Mouse (Mus musculus) mature B cell (primary cell): ENCODE data around the gene E2f3.

Experiments used
- in situ Hi-C: fragments of 300-500 bp; cut with MboI; formaldehyde crosslinking; loops from 2 replicates; pipeline ENCODE4 v1.14.3; 2019

Gene E2f3

DNA sequence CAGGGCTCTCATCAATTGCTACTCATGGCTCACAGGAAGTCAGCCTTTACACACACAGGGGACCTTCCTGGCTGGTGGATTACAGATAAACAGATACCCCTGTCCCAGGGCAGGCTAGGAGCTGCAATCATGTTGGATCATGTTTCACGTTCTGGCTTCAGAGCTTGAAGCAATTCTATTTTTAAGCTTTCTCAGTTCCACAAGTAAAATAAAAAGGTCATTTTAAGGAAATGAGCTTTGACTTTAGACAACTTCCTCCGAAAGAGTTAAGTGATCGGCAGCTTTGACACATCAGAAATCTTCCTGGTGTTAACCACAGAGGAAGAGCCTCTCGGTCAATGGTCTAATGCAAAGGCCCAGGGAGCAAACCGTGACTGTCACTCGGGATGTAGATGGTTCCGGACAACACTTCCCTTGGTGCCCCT, 6.7 kb downstream of the E2f3 start:
- in situ Hi-C loops, result no loop called here

DNA sequence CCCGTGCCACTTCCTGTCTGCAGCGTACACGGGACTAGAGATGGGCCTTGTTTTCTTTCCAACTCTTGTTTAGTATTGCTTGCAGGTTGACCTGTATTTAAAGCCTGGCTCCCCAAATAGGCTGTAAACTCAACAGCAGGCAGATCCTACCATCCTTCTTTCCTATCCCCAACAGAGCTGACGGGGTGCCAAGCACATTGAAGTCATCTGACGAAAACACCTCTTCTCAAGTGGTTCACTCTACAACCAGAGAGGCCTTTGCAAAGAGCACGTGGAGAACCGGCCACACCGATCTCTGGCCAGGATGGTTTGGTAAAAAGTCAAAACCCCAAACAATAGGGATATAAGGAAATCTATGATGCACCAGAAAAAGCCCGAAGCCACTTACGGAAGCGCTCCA, 8.5 kb downstream of the E2f3 start:
- in situ Hi-C loops, result no loop called here

DNA sequence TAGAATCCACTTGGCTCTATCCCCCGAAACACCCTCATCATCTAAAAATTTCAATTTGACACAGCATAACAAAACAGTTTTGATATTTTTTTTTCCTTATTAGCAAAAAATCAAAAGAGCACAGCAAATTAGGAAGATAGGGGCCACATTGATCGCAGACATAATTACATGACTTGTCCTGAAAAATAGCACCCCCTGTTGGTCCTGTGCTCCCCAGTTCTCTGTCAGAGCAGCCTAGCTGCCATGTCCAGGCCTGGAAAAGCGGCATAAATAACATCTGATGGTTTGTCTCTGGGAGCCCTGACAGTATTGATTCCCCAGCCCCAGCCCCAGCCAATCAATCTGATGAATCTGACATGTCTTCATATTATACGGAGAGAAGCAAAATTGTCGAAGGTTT, 11.8 kb downstream of the E2f3 start:
- in situ Hi-C loops, result no loop called here

DNA sequence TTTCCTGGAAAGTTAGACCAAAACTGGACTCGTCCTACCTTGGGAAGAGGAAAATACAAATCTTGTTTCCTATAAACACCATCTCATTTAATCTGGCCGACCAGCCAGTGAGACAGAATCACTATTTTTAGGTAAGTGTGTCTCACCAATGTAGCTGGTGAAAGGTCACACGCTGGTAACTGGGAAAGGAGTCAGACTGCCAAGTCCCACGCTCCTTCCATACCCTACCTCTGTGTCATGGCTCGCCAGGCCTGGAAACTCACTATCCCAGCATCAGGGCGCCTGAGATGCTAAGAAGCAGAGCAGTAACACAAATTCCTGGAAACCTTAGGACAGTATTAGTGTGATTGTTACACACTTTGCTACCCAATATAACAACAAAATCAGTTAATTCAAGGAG, 12.3 kb downstream of the E2f3 start:
- in situ Hi-C loops, result no loop called here

DNA sequence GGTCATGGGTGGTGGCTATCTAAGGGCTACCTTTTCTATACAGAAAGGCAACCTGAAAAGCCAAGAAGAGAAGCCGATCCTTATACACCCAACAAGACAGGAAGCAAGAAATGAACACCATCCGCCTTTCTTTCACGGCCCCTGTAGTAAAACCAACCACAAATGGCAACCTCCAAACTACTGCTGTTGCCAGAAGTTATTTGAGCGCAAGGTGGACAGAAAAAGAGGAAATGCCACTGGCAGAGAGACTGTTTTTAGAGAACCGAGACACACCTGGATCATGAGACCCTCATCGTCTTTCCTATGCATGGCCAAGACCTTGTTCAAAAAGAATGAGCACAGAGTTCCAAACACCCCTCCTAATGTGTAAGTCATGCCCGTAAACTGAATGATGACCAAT, 15.5 kb downstream of the E2f3 start:
- in situ Hi-C loops, result no loop called here

DNA sequence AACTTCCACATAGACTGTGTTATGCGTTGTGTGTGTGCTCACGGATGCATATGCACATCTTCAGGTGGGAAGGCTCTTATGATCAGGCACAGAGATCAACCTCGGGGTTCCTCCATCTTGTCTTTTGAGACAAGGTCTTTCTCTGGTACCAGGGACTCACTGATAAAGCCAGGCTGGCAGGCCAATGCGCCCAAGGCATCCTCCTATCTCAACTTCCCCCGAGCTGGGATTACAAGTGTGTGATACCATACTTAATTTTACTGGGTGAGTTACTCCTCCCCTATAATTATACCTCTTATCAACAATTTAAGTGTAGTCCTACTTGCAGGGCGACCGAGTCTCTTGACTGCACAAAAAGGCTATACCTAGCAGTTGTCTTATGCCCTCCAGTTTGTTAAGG, 17.2 kb downstream of the E2f3 start:
- in situ Hi-C loops, result no loop called here

DNA sequence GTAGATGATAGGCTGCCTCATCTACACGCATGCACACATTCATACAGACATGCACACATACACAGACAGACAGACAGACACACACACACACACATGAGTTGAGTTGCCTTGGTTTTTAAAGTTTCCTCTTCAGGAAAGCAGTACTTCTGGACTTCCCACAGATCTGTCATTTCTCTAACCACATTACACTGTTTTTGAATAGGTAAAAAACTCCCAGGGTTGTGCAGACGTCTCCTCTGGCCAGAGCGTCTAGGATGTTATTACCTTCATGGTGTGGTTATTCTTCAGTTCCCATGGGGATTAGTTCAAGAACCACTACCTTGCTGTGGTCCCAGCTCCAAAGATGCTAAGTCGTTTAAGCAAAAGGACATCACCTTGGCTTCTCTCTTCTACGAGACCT, 18.5 kb downstream of the E2f3 start:
- in situ Hi-C loops, result no loop called here

DNA sequence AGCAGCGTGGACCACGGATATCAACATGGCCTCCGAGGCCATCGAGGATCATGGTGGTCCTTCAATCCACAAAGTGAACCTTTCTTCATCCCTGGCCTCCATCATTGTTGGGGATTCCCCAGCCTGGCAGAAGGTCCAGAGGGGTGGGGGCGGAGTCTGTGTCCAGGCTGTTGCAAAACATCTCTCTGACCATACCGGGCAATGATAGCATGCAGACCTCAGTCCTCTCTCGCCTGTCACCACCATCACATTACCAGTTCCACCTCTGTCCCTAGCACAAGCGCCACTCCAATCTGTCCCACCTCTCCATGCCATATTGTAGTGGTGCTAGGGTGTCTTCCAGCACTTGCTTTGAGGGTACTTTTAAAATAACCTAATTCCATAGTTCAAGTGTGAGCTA, 18.9 kb downstream of the E2f3 start:
- in situ Hi-C loops, result no loop called here

DNA sequence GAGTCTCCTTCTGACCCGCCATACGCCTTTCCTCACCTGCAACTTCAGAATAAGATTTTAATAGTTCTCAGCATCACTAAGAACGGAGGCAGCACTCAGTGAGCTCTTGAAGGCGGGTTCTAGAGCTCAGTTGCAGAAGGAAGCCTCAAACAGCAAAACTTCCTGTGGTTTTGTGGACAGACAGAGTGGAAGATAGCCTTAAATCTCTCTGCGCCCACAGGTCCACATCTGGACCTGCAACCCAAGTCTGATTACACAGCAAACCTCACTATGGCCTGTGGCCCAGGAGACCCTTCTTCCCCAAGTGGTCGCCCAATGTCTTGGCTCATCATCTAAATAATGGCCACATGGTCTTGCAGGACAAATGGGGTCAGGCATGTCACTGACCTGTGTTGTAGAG, 21.8 kb downstream of the E2f3 start:
- in situ Hi-C loops, result no loop called here

DNA sequence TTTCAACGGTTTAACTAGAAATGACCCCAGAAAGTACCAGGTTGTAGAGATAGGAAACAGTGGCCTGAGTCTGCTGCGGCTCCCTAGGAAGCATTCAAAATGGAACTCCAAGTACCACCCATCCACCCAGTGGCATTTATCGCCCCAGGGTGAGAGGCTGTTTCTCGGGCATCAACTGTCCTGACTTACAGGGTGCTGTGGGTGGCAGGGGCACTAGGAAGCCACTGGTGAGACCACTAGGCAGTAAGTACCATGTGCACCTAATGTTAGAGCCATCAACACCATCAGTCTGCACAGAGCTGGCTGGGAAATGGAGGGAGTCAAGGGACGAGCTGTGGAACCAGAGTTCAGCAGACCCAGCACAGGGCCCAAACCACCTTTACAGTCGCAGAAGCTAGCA, 25.4 kb downstream of the E2f3 start:
- in situ Hi-C loops, result no loop called here

DNA sequence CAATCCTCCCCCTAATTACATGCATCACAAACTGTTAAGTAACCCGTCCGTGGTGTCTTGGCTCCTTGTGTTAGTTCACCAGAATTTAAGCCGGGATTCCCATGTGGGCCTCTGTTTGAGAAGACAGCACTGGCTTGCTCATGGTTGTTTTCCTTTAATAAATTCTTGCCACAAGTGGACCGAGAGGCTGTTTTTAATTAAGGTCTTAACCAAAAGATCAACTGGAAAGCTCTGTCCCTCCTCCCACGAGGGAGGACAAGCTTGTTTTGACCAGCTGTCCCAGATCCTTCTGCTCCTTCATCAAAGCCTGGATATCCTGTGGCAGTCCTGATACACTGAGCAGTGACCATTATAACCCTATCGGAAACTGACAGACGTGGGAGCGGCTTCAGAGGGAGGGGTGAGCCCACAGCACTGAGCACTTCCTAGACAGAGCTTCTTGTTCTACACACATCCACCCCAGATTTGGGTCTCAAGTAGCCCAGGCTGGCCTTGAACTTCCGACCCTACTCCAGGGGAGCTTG, 28.1 kb downstream of the E2f3 start:
- in situ Hi-C loops, result no loop called here

DNA sequence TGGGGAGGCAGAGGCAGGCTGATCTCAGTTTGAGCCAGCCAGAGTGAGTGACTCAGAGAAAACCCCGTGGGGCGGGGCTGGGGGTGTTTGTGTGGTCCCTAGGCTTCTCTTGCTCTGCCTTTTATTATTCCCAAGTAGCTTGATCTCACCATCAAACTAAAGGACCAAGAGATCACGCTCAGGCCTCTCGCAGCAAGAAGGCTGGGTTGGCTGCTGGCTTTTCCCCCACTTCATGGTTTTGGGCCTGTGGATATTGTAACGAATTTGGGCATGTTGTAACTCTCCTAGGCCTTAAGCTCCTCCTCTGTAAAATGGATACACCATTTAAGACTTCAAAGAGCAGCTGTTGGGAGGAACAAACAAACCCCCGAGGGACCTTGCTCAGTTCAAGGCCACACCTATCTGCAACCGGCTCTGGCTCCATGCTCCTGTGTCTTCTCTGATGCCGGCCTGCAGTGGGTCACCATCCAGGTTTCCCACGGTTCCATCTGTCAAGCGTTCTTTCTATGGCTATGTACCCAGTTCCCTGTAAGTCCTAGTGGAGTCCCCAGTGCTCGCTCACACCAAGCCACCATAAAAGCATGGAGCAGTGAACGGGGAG, 28.9 kb downstream of the E2f3 start:
- in situ Hi-C loops, result no loop called here

DNA sequence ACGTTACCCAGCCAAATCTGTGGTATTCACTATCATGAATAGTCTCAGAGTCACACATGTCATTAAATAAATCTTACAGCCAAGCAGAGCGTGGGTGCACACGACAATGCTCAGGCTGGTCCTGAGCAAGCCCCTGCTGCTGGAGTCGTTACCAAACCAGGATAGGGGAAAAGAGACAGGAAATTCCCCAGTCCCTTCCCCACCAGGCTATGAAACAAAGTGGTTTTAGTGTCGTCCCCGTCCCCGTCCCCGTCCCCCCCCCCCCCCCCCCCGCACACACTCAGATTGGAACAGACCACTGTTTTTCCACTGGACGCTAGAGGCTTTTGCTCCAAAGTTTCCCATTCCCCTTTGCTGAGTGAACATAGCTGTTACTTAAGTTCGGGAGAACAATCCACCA, 30.6 kb downstream of the E2f3 start:
- in situ Hi-C loops, result no loop called here

DNA sequence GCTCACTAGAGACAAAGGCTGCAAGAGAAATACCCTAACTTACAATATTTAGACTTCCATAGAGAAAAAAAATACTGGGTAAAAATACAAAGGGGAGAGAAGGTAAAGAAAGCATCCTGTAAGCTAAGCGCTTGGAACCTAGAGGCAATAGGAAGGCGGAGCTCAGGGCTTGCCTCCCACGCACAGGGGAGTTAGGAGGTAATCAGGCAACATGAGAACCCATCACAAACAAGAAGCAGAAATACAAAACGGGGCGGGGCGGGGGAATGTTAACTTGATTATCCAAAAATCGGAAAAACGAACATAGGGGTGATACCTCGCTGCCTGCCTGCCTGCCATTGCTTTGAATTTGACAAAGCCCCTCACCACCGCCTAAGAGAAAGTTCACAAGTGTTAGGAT, 31.1 kb downstream of the E2f3 start:
- in situ Hi-C loops, result no loop called here

DNA sequence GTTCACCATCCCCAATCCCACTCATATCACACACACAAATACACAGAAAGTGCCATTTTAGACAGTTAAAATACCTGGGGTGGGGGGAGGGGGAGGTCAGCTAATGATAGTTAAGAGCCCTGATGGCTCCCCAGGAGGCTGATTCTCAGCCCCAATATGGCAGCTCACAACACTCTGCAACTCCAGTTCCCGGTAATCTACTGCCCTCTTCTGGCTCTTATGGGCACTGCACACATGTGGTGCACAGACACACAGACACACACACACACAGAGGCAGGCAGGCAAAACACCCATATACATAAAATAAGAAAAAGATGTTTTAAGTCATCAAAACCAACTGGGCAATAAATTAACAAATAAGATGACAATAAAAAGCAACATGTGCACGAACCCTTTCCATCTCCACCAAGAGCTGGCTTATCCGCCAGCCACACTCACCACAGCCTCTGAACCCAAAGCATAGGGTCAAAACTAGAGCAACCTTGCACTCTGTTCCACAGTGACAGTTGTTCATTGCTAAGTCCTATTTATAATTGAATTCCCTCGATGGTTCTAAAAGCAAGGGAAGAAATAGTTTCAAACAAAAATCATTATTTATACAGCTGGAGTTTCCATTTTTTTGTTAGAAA, 32.3 kb downstream of the E2f3 start:
- in situ Hi-C loops, result no loop called here

DNA sequence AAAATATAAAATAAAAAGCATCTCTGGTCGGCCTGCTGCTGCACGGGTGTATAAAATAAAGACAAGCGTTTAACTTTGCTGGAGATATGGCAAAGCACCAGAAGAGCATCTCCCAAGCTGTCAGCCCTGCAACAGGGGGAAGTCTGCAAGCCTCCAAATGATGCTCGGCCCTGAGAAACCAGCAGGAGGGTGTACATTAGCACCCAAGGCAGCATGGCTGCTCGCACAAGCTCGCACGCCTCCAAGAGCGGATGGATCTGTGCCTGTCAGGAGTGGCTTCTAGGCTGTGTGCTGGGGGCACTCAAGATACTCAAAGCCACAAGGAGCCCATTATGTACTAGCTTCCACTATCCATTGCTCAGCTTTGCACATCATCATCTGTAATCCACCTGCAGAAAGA, 39.8 kb downstream of the E2f3 start:
- in situ Hi-C loops, result no loop called here

DNA sequence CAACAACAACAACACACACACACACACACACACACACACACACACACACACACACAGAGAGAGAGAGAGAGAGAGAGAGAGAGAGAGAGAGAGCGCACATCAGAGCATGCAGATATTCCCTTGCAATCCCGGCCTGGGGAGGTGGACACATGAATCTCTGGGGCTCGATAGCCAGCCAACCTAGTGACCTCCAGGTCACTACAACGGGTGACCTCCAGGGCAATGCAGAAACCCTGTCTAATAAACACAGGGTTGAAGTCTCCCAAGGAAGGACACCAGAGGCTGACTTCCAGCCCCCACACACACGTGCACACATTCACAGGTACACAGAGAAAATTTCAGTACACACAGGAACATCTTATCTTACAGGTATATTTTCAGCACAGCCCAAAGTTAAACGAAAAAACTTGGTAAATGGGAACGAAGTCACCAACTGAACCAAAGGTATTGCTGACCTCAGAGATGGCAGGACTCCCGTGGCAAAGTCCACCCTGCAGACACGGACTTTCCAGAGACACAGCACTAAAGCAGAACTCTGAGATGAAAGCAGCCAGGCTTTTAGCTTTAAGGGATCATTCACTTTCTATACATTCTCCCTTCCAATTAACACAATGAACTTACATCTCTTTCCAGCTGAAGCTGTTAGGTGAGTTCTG, 40.8 kb downstream of the E2f3 start:
- in situ Hi-C loops, result no loop called here

DNA sequence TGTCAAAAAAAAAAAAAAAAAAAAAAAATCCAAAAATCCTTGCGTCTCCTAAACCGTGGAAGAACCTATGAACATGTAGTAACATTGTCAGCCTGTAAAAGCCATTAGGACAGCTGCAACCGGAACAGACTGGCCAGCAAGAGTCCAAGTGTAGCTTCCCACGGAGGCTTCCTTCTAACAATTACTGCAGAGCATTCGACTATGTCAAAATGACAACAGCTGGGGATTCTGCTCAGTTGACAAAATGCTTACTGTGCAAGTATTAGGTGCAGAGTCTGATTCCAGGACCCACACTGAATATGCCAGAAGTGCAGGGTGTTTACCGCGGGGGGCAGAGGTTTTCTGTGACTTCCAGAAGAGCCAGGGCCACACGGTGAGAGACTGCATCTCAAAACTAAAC, 41.4 kb downstream of the E2f3 start:
- in situ Hi-C loops, result no loop called here

DNA sequence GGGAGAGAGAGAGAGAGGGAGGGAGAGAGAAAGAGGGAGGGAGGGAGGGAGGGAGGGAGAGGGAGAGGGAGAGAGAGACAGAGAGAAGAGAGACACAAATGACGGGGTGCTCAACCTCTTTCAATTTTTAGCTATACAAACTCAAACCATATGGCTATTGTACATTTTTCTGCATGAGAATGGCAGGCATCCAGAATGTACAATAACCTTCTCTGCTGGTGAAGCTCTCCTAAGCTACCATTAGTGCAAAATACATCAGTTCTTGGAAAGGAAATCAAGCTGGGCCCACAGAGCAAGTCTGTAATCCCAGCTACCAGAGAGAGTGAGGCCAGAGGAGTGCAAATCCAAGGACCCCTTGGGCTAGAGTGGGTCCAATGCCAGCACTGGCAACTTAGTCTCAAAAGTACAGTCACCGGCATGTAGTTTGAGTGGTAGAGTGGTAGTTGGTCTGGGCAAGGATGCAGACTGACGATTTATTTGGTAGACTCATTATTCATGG, 42.3 kb downstream of the E2f3 start:
- in situ Hi-C loops, result no loop called here

DNA sequence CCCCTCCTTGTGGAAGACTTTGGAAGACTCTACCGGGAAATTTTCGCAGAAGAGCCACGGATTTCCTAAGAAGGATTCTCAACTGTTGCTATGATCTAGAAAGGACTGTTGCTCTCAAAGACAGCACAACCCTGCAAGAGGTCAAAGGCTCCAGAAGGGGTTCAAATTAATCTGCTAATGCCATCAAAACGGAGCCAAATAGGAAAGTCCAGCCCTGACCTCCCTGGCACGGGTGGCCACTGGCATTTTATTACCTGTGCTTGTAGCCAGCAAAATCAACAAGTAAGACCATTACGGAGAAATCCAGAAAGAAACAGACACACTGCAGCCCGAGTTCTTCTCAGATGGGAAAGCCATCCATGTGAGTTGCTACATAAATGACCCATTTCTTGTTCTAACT, 45.8 kb downstream of the E2f3 start:
- in situ Hi-C loops, result no loop called here

DNA sequence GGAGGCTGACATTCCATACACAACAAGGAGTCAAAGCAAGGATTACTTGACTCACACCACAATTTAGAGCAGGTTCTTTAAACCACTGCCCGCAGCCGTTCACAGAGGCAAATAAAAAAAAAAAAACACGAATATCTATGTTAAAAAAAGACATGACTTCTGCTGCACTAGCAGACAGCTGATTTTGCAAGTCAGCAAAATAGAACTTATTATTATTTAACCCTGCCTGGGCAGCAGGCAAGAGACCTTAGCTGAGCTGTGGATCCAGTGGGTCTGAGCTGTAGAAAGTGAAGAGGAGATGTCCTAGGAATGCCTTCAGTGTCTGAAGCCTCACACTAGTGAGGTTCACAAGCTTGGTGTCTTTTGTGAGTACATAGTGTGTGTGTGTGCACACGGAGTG, 46.5 kb downstream of the E2f3 start:
- in situ Hi-C loops, result no loop called here

DNA sequence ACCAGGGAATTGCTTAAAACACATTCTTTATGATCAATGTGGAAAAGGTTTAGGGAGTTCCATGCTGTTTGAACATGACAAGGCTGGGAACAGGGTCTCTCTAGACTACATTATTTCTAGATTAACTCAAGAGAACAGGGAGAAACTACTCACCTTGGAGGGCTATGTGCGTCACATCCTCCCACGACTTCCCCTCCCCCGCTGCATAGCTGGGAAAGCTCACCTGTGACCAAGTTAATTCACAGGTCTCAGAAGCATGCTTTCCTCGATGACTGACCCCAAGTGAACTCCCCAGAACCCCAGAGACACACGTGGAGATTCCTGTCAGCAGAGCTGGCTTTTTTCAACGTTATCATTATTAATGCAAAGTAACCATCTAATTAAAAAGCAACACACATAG, 47.1 kb downstream of the E2f3 start:
- in situ Hi-C loops, result no loop called here

DNA sequence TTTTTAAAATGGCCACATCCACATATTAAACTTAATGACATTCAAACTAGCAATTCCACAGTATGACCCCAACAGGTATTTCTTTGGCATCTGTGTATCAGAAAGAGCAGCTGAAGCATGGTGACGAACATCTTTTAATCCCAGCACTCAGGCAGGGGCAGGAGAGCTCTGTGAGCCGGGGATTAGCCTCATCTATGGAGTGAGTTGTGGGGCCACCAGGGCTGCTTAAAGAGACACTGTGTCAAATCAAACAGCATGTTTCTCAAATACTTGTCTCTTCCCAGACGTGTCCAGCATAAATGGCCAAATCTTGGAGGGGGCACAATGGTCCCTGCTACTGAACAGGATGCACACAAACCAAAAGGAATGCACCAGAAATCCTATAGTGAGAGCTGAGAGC, 59.7 kb downstream of the E2f3 start:
- in situ Hi-C loops, result no loop called here
